Mouse (Mus musculus): ENCODE results near the gene Eci1.
A peak's percentile ranks its signal among the peaks of the same experiment; 100 is the strongest.

Eci1 gene

GRCm38 (mm10) chr17:24472512-24472911 is 46.1 kb downstream of the Eci1 start:
- no peak for DNase-seq (ENCODE audit: low spot score in 2 of 2)

- DNase-seq (ENCODE audit: low spot score in 2 of 2), result no peak
Observed at GRCm38 (mm10) chr17:24473612-24474275, 47.3 kb downstream of the Eci1 start, which contains the start of gene Bricd5. Gene Bricd5 (plus strand): TSS chr17:24473884.

- peak; percentile 54 to 72 for DNase-seq (ENCODE audit: low spot score in 2 of 2)
Observed at GRCm38 (mm10) chr17:24474557-24474956, 48.1 kb downstream of the Eci1 start.

- DNase-seq (ENCODE audit: low spot score in 2 of 2), result no peak
Observed at GRCm38 (mm10) chr17:24475586-24475985, 49.1 kb downstream of the Eci1 start.

- DNase-seq (ENCODE audit: low spot score in 2 of 2), result no peak
Observed at GRCm38 (mm10) chr17:24476022-24476776, 49.8 kb downstream of the Eci1 start.

- no peak for DNase-seq (ENCODE audit: low spot score in 2 of 2)
Observed at GRCm38 (mm10) chr17:24477053-24477984, 50.9 kb downstream of the Eci1 start.

- DNase-seq (ENCODE audit: low spot score in 2 of 2), result no peak
Observed at GRCm38 (mm10) chr17:24477985-24478600, 51.7 kb downstream of the Eci1 start.

GRCm38 (mm10) chr17:24478663-24479380 is 52.4 kb downstream of the Eci1 start, which contains the start of gene Mlst8:
Gene Mlst8 (minus strand): TSS chr17:24479078.
- peak; percentile 91 to 95 for DNase-seq (ENCODE audit: low spot score in 2 of 2)

GRCm38 (mm10) chr17:24479431-24479830 is 53.0 kb downstream of the Eci1 start:
- no peak for DNase-seq (ENCODE audit: low spot score in 2 of 2)

GRCm38 (mm10) chr17:24480201-24480826 is 53.9 kb downstream of the Eci1 start:
- no peak for DNase-seq (ENCODE audit: low spot score in 2 of 2)

GRCm38 (mm10) chr17:24481027-24481815 is 54.8 kb downstream of the Eci1 start:
- DNase-seq (ENCODE audit: low spot score in 2 of 2), result no peak

- DNase-seq (ENCODE audit: low spot score in 2 of 2), result no peak
Observed at GRCm38 (mm10) chr17:24483495-24483894, 57.1 kb downstream of the Eci1 start.

GRCm38 (mm10) chr17:24485090-24485860 is 58.8 kb downstream of the Eci1 start:
- DNase-seq (ENCODE audit: low spot score in 2 of 2), result peak in 1 of 2 experiments; percentile 69

GRCm38 (mm10) chr17:24488186-24488661 is 61.8 kb downstream of the Eci1 start, which contains the start of gene Caskin1:
Gene Caskin1 (plus strand): TSS chr17:24488601.
- no peak for DNase-seq (ENCODE audit: low spot score in 2 of 2)

- DNase-seq (ENCODE audit: low spot score in 2 of 2), result peak in 1 of 2 experiments; percentile 48
Observed at GRCm38 (mm10) chr17:24488662-24489264, 62.3 kb downstream of the Eci1 start.

Measured in frontal cortex, postnatal 10 days (tissue).